Mouse (Mus musculus): ENCODE data around the gene Spock1. TPM values are rescaled to one million over a fixed set of nuclear protein-coding genes. Genes with fewer than 3 reads are reported as not detected.

Spock1 gene
- polyA plus RNA-seq, 1 experiment from 2014 or later, result 12.5 TPM

DNA sequence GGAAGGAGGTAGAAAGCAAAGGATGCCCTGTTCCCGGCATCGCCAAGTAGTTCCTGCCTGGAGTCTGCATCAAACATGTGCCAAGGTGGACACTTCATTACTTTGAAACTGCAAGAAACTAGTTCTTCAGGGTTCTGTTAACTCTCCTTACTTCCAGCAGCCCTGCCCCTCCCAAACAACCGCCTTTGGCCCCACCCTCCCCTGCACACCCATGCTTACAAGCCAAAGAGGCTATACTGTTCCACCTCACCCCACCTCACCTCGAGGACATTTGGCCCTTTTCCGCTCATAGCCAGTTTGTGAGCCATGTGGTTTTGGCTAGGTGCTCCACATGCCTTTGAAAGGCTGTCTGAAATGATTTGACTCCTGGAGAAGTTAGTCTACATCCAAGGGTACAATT lies 211.4 kb downstream of the Spock1 start:
- no peak for ATAC-seq (ENCODE audit: low read depth)
- H3K4me2 ChIP-seq (ENCODE audit: low read depth, low read length), result no peak overlapping the region
- 0 out of 2 replicates have a peak, but pooled peaks cover 6% of the 10 kb centered on the region for H3K4me1 ChIP-seq (ENCODE audit: control insufficient read depth, insufficient read depth, low read length)
- no peaks in the 10 kb centered on the region for H3K27me3 ChIP-seq (replicated peaks; ENCODE audit: control insufficient read depth, insufficient read depth, low read length)
- no peaks in the 10 kb centered on the region for H3K9me3 ChIP-seq (ENCODE audit: control insufficient read depth, low read length)
- H3K4me3 ChIP-seq (ENCODE audit: low read depth, low read length), result no peak overlapping the region
- DNase-seq (ENCODE audit: low spot score), result no peak
- no peak overlapping the region for H3K9ac ChIP-seq (ENCODE audit: low read depth, low read length)
- H3K36me3 ChIP-seq (ENCODE audit: control insufficient read depth, insufficient read depth, low read length), result no peaks in the 10 kb centered on the region
- H3K27ac ChIP-seq (replicated peaks; ENCODE audit: low read depth, low read length), result no peak overlapping the region
- 61% methylated on average over 5 of the region's 5 CpGs for WGBS

DNA sequence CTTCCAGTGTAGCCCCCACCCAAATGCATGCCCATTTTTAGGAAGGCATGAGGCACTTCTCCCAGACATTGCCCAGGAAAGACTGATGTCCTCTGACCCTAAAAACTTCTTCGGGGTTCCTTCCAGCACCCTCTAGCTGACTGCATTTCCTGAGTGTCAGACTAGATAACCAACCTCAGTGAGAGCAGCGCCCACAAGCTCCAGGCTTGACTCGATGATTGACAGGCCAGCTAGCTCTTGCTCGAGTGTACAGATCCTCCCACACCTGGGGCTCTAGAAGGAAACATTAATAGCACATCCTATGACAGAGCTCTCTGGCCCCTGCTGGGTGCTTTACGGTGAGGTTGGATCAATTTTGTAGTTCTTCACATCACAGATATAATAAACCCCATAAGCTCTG lies 219.2 kb downstream of the Spock1 start:
- no peaks in the 10 kb centered on the region for H3K4me1 ChIP-seq (ENCODE audit: control insufficient read depth, insufficient read depth, low read length)
- H3K27me3 ChIP-seq (replicated peaks; ENCODE audit: control insufficient read depth, insufficient read depth, low read length), result no peaks in the 10 kb centered on the region
- DNase-seq (ENCODE audit: low spot score), result no peak
- H3K4me2 ChIP-seq (ENCODE audit: low read depth, low read length), result no peak overlapping the region
- no peak for ATAC-seq (ENCODE audit: low read depth)
- H3K36me3 ChIP-seq (ENCODE audit: control insufficient read depth, insufficient read depth, low read length), result no peaks in the 10 kb centered on the region
- 71% methylated on average over 5 of the region's 5 CpGs for WGBS
- no peak overlapping the region for H3K27ac ChIP-seq (replicated peaks; ENCODE audit: low read depth, low read length)
- no peak overlapping the region for H3K4me3 ChIP-seq (ENCODE audit: low read depth, low read length)
- H3K9me3 ChIP-seq (ENCODE audit: control insufficient read depth, low read length), result no peaks in the 10 kb centered on the region
- no peak overlapping the region for H3K9ac ChIP-seq (ENCODE audit: low read depth, low read length)

DNA sequence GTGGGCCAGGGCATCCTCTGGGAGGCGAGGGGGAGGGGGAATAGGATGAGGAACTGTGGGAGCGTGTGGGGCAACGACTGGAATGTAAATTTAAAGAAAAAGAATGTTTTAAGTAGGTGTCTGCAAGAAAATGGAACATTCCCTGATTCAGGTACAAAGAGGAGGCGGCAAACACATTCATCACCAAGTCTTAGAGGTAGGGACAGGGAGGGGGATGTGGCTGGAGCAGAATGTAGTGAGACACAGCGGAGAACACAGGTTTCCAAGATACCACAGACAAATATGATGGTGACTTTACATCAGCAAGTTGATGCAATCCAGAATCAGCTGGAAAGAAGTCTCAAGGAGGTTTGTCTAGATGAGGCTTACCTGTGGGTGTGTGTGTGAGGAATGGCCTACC lies 221.7 kb downstream of the Spock1 start:
- WGBS, result 64% methylated on average over 5 of the region's 5 CpGs

DNA sequence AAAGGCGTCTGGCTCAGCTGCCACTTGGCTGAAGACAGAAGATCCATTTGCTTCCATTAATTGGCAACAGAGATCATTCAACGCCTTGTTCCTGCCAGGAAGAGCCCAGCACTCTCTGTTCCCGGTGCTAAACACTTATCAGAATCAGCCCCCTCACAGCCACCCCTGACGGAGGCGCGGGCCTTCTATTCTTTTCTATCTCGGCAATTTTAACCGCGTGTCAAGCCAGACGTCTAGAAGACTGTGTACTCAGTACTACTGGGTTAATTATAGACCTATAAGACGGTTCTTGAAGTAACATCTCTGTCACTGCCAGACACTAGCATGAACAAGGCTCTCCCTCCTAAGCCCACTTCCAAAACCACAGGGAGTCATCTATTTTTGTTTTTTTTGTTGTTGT lies 222.9 kb downstream of the Spock1 start:
- Histone ChIP-seq H3K36me3 (ENCODE audit: control insufficient read depth, insufficient read depth, low read length) (no peaks in the 10 kb centered on the region), H3K4me2 (ENCODE audit: low read depth, low read length) (no peak overlapping the region), H3K4me1 (ENCODE audit: control insufficient read depth, insufficient read depth, low read length) (no peaks in the 10 kb centered on the region), H3K27ac (replicated peaks; ENCODE audit: low read depth, low read length) (no peak overlapping the region), H3K4me3 (ENCODE audit: low read depth, low read length) (no peak overlapping the region), H3K9ac (ENCODE audit: low read depth, low read length) (no peak overlapping the region), H3K9me3 (ENCODE audit: control insufficient read depth, low read length) (no peaks in the 10 kb centered on the region), H3K27me3 (replicated peaks; ENCODE audit: control insufficient read depth, insufficient read depth, low read length) (no peaks in the 10 kb centered on the region)
- no peak for DNase-seq (ENCODE audit: low spot score)
- WGBS, result 69% methylated on average over 11 of the region's 11 CpGs
- ATAC-seq (ENCODE audit: low read depth), result no peak

More for the DNA sequence above, 221.7 kb downstream of the Spock1 start:
- DNase-seq (ENCODE audit: low spot score) (no peak), ATAC-seq (ENCODE audit: low read depth) (no peak)
- Histone ChIP-seq H3K9ac (ENCODE audit: low read depth, low read length) (no peak overlapping the region), H3K4me2 (ENCODE audit: low read depth, low read length) (no peak overlapping the region), H3K9me3 (ENCODE audit: control insufficient read depth, low read length) (no peaks in the 10 kb centered on the region), H3K4me1 (ENCODE audit: control insufficient read depth, insufficient read depth, low read length) (no peaks in the 10 kb centered on the region), H3K36me3 (ENCODE audit: control insufficient read depth, insufficient read depth, low read length) (no peaks in the 10 kb centered on the region), H3K27ac (replicated peaks; ENCODE audit: low read depth, low read length) (no peak overlapping the region), H3K27me3 (replicated peaks; ENCODE audit: control insufficient read depth, insufficient read depth, low read length) (no peaks in the 10 kb centered on the region), H3K4me3 (ENCODE audit: low read depth, low read length) (no peak overlapping the region)

DNA sequence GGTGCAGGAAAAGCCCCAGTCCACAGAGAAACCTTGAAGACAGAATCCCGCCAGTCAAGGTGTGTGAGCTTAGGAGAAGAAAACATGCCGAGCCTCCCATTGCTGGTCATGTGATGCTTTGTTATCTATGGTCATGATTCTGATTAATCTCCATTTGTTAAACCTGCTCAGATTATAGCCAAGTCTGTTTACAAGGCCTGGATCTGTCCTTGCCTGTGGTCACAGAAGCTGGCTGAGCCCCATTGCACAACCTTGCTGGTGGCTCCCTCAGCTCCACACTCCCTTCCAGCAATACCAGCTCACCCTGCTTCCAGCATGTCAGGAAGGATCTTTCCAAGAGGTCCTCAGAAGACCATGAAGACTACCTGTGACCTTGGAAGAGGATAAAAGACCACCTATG lies 228.5 kb downstream of the Spock1 start:
- Histone ChIP-seq H3K4me3 (ENCODE audit: low read depth, low read length) (no peak overlapping the region), H3K27ac (replicated peaks; ENCODE audit: low read depth, low read length) (no peak overlapping the region), H3K9me3 (ENCODE audit: control insufficient read depth, low read length) (no peaks in the 10 kb centered on the region), H3K4me2 (ENCODE audit: low read depth, low read length) (no peak overlapping the region), H3K27me3 (replicated peaks; ENCODE audit: control insufficient read depth, insufficient read depth, low read length) (no peaks in the 10 kb centered on the region), H3K36me3 (ENCODE audit: control insufficient read depth, insufficient read depth, low read length) (no peaks in the 10 kb centered on the region), H3K9ac (ENCODE audit: low read depth, low read length) (no peak overlapping the region), H3K4me1 (ENCODE audit: control insufficient read depth, insufficient read depth, low read length) (no peaks in the 10 kb centered on the region)
- WGBS, result 86% methylated on average over 2 of the region's 2 CpGs
- ATAC-seq (ENCODE audit: low read depth) (no peak), DNase-seq (ENCODE audit: low spot score) (no peak)

DNA sequence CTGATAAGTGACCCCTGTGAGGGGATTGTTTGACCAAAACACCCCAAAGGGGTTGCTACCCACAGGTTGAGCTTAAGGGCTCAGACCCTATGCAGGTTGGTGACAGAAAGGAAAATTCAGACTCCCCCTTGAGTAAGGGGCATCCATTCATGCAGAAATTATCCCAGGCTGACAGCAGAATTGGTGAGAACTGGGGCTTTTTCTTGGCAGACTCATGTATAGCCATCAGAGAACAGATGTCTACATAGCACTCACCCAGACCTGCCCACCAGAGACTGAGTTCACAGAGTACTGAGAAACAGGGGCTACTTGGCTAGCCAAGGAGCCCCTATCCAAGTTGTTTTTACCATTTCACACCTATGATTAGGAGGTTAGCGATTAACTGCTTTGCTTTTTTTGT lies 231.3 kb downstream of the Spock1 start:
- DNase-seq (ENCODE audit: low spot score) (no peak), ATAC-seq (ENCODE audit: low read depth) (no peak)
- Histone ChIP-seq H3K4me2 (ENCODE audit: low read depth, low read length) (no peak overlapping the region), H3K9ac (ENCODE audit: low read depth, low read length) (no peak overlapping the region), H3K36me3 (ENCODE audit: control insufficient read depth, insufficient read depth, low read length) (no peaks in the 10 kb centered on the region), H3K27ac (replicated peaks; ENCODE audit: low read depth, low read length) (no peak overlapping the region), H3K27me3 (replicated peaks; ENCODE audit: control insufficient read depth, insufficient read depth, low read length) (no peaks in the 10 kb centered on the region), H3K4me1 (ENCODE audit: control insufficient read depth, insufficient read depth, low read length) (no peaks in the 10 kb centered on the region), H3K9me3 (ENCODE audit: control insufficient read depth, low read length) (no peaks in the 10 kb centered on the region), H3K4me3 (ENCODE audit: low read depth, low read length) (no peak overlapping the region)
- 85% methylated on average over 1 of the region's 1 CpGs for WGBS

DNA sequence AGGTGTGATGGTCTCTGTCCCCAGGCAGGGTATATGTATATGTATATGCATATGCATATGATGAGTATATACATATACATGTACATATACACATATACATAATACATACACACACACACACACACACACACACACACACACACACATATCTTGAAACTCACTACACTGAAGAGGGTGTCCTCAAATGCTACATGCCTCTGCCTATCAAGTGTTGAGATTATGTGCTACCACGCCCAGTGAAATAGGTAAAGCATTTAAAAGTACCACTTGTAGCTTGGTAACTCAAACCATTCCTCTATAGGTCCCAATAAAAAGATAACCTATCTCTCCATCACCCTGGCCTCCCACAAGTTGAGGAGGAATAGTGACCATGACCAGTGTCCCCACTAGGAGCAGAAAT lies 234.7 kb downstream of the Spock1 start:
- no peak overlapping the region for H3K4me3 ChIP-seq (ENCODE audit: low read depth, low read length)
- DNase-seq (ENCODE audit: low spot score) (no peak), ATAC-seq (ENCODE audit: low read depth) (no peak)
- 85% methylated on average over 1 of the region's 1 CpGs for WGBS
- no peaks in the 10 kb centered on the region for H3K36me3 ChIP-seq (ENCODE audit: control insufficient read depth, insufficient read depth, low read length)
- no peaks in the 10 kb centered on the region for H3K9me3 ChIP-seq (ENCODE audit: control insufficient read depth, low read length)
- H3K4me1 ChIP-seq (ENCODE audit: control insufficient read depth, insufficient read depth, low read length), result no peaks in the 10 kb centered on the region
- H3K9ac ChIP-seq (ENCODE audit: low read depth, low read length), result no peak overlapping the region
- H3K4me2 ChIP-seq (ENCODE audit: low read depth, low read length), result no peak overlapping the region
- no peaks in the 10 kb centered on the region for H3K27me3 ChIP-seq (replicated peaks; ENCODE audit: control insufficient read depth, insufficient read depth, low read length)
- H3K27ac ChIP-seq (replicated peaks; ENCODE audit: low read depth, low read length), result no peak overlapping the region

DNA sequence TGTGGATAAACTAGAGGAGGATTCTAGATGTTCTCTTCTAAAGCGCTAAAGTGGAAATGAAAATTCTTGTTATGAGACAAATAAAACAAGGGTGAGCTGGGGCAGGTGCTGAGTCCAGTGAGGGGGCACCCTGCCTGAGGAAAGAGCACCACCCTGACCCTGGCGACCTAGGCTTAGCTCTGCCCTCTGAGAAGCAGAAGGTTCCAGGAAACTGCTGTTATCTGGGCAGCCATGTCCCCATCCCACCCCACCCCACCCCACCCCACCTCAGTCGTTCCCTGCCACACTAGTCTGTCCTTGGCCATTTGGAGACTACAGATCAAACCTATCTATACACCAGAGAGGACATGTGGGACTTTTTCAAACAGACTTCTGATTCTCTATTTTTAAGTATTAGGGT lies 235.4 kb downstream of the Spock1 start:
- WGBS, result 80% methylated on average over 3 of the region's 3 CpGs
- no peak overlapping the region for H3K27ac ChIP-seq (replicated peaks; ENCODE audit: low read depth, low read length)
- H3K4me3 ChIP-seq (ENCODE audit: low read depth, low read length), result no peak overlapping the region
- DNase-seq (ENCODE audit: low spot score) (no peak), ATAC-seq (ENCODE audit: low read depth) (no peak)
- no peaks in the 10 kb centered on the region for H3K27me3 ChIP-seq (replicated peaks; ENCODE audit: control insufficient read depth, insufficient read depth, low read length)
- H3K9ac ChIP-seq (ENCODE audit: low read depth, low read length), result no peak overlapping the region
- H3K36me3 ChIP-seq (ENCODE audit: control insufficient read depth, insufficient read depth, low read length), result no peaks in the 10 kb centered on the region
- H3K4me1 ChIP-seq (ENCODE audit: control insufficient read depth, insufficient read depth, low read length), result 0 out of 2 replicates have a peak, but pooled peaks cover 2% of the 10 kb centered on the region
- no peak overlapping the region for H3K4me2 ChIP-seq (ENCODE audit: low read depth, low read length)
- H3K9me3 ChIP-seq (ENCODE audit: control insufficient read depth, low read length), result no peaks in the 10 kb centered on the region

DNA sequence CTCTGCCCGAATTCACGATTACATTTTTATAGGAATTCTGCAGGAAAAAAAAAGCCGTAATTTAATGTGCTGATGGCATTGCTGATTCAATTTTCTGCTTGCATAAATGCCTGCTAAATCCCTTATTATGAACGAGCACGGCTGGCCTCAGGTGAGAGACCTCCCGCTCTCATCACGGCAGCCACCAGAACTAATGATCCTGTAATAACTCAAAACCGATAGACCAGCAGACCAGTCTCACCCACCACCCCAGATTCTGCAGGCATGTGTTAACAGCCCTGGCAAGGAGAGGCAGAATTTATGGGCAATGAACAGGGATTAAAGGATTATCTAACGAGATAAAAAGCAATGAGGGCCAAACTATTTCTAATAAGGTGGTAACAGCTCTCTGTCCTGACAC lies 236.2 kb downstream of the Spock1 start:
- no peak for DNase-seq (ENCODE audit: low spot score)
- Histone ChIP-seq H3K36me3 (ENCODE audit: control insufficient read depth, insufficient read depth, low read length) (no peaks in the 10 kb centered on the region), H3K4me1 (ENCODE audit: control insufficient read depth, insufficient read depth, low read length) (peaks cover 7% of the 10 kb centered on the region; the same call in 1 of the 2 replicates), H3K9ac (ENCODE audit: low read depth, low read length) (no peak overlapping the region), H3K27me3 (replicated peaks; ENCODE audit: control insufficient read depth, insufficient read depth, low read length) (no peaks in the 10 kb centered on the region), H3K9me3 (ENCODE audit: control insufficient read depth, low read length) (no peaks in the 10 kb centered on the region), H3K4me3 (ENCODE audit: low read depth, low read length) (no peak overlapping the region), H3K4me2 (ENCODE audit: low read depth, low read length) (no peak overlapping the region), H3K27ac (replicated peaks; ENCODE audit: low read depth, low read length) (no peak overlapping the region)
- 79% methylated on average over 9 of the region's 9 CpGs for WGBS
- ATAC-seq (ENCODE audit: low read depth), result no peak
